Mouse (Mus musculus) lung, adult 2 months (tissue): ENCODE results near the gene Cacna2d1.

Experiments
- CTCF ChIP-seq: fragments of 200-500 bp; IDR thresholded peaks from 2 replicates; pipeline ENCODE4 v1.5.1; 2011; ENCODE audit warnings: mild to moderate bottlenecking, low read length, control low read depth; ENCODE audit not compliant: insufficient read depth
- POLR2A ChIP-seq: fragments of 200-500 bp; IDR thresholded peaks from 2 replicates; pipeline ENCODE4 v1.6.1; 2011; ENCODE audit warnings: low read depth, mild to moderate bottlenecking, control low read depth, low read length, borderline replicate concordance; ENCODE audit errors: extremely low read depth

- TF ChIP-seq POLR2A (no peak), CTCF (no peak)
These were observed 713 bp upstream of the Cacna2d1 start for GRCm38 (mm10) chr5:15933581-15934375.
